Mouse (Mus musculus) frontal cortex, adult 2 months (tissue): ENCODE results near the gene Pip5k1b. TPM values are rescaled to one million over a fixed set of nuclear protein-coding genes. Genes with fewer than 3 reads are reported as not detected.

Experiments used
- DNase-seq, 2 experiments: peaks; one replicate each; pipeline ENCODE4 v3.0.0; 2022; ENCODE audit warnings: low spot score in 1 of 2; ENCODE audit errors: extremely low spot score in 1 of 2
- polyA plus RNA-seq: library from polyadenylated mRNA; depleted of rRNA; stranded (reverse); fragments of >200 nt; gene quantifications from 2 replicates; pipeline ENCODE4 v1.2.3, GENCODE M21; 2012

The Pip5k1b gene
- polyA plus RNA-seq, 1 experiment: 13.6 TPM

DNA sequence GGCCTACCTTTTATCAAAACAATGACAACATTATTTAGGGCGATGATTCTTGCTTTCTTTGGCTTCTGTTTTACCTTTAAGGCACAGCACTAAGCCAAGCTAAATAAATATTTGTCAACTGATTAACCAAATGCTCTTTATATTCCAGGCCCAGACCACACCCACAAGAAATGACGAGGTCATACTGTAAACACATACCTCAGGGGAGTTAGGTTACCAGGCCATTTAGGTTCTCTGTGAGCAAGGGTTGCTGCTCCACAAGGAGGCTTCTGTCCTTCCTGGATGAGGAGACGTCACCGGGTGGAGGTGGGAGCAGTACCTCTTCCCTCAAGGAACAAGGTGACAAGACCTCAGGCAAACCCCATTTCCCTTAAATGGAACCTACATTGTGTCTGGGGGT lies 128.4 kb downstream of the Pip5k1b start:
- DNase-seq: no peak

DNA sequence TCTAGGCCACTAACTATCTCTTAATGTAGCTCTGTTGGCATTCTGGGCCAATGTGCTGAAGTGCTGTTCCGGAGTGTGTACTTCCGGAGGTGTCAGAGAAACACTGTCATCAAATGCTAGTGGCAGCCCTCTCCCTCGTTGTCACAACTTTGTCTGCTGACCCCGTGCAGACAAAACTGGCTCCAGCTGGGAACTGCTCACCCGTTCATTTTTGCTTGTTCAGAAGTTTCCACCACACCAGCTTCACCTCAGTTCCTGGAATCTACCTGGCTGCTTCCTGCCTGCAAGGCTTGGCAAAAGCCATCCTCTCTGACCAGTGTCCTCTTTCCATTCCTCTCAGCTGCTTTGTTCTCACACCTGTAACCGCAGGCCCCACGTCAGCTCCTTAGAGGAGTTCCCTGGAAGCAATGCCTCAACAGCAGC lies 128.9 kb downstream of the Pip5k1b start:
- no peak for DNase-seq

DNA sequence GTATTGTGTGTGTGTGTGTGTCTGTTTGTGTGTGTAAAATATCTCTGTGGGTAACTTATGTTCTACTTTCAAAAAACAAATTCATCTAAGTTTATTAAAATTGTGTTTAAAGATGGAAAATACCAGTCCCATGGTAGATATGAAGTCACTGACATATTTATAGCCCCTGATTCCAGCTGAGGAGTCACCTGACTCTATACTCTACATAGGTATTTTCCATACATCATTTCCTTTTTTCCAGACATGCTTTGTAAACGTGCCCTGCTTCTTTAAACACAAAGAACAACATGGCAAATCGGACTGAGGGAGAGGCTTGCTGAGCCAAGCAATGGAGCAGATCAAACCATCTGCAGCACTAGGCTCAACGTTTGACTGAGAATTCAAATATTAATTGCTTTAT lies 137.6 kb downstream of the Pip5k1b start:
- no peak for DNase-seq

DNA sequence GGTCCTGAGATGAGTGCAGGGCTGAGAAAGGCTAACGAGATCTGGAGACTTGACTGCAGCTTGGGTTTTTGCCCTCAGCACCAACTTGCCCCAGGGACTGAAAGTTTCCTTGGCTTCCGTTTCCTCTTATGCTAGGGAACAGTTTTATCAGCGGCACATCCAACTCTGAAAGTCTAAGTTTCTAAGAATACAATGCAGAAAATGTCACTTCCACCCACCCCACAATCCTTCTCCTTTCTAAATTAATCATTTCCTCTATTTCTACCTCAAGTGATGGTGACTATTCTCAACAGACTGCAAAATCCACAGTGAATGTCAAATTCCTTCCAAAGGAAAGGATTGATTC lies 138.0 kb downstream of the Pip5k1b start:
- peak in 1 of 2 experiments; percentile 62 for DNase-seq

DNA sequence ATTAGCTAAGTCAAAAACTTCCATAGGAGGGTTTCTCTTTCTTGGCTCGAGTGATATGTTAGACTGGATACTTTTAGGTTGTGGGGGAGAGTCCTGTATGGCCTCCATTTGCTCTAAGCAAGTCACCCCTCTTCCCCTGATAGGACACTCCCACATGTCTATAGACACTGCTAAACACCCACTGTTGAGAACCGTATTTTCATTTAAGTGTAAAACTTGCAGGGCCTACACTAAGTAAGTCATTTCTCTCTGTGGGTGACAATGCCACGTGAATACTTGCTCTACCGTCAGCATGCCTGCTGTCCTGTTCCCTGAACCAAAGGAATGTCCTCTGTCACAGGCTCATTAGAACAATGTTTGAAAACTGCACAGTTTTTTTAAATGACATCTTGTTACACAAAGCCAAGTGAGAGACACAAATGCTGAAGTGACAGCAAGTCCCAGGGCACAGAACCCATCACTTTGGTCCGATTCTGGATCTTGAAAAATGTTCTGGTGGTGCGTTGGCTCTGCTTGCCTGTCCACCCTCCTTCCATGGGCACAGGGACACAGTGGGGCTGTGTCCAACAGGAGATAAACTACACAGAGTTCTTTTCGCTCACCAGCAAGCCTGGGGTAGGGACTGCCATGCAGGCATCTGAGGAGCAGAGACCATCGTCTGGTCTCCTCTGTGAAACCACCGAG lies 138.6 kb downstream of the Pip5k1b start:
- DNase-seq: peak in 1 of 2 experiments; percentile 15

DNA sequence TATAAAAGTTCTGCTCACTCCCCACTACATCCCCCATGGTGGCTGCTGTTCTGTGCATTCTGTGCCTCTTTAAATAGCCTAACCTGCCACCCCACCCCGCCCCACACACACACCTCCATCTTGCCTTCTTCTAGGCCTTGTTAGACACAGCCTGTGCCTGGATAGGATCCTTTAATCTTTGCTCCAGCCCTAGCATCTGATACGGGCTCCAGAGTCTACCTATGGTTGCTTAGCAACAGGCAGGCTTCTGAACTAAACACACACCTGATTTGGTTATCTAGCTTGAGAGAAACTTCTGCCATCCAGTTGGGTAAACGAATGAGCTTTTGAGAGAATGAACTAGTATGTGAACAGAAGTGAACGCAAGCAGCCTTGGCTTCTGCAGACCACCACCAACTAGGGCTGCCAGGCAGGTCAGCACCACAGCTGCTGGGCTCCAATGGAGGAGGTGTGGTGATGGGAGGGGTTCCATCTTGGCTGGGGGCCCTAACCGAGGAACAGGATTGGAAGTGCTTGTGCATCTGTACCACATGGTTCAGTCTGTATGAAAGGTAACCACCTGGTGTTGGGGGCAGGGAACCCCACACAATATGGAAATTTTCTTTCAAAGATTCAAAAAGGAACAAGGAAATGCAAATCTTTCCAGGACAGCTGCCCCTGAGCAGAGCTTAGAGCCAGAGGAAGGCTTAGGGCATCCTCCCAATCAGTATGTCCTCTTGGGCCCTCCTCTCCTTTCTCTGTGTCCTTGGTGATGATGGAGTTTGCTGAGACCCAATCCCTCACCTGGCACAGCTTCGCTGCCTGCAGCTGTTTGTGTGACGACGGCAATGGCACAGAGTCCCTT lies 139.7 kb downstream of the Pip5k1b start:
- no peak for DNase-seq

DNA sequence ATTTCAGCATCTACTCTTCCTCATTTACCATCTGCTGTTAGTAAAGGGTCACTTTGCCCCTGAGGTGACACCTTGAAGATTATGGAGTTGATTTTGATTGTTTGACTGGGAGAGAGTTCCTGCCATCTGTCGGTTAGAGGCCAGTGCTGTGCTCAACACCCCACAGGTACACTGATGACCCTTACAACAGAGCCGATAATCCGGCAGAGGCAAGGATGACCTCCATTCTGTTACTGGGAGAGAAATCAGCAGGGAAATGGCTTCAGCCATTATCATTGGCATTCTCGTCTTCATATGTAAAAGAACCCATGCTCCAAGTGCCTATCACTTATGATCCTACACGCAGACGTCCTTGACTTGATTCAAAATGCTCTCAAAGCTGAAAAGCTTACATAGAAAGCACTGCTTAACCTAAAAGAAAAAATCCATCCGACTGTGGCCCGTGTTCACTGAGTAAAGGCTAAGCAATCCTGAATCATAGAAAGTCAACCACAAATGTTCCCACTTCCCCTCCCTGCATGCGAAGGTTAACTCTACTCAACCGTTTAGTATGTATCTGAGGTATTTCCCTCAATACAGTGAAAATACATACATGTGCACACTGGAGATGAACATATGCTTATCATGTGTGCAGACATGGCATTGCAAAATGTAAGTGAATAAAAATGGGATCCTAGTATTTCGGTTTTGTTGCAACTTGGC lies 146.7 kb downstream of the Pip5k1b start:
- DNase-seq: no peak

DNA sequence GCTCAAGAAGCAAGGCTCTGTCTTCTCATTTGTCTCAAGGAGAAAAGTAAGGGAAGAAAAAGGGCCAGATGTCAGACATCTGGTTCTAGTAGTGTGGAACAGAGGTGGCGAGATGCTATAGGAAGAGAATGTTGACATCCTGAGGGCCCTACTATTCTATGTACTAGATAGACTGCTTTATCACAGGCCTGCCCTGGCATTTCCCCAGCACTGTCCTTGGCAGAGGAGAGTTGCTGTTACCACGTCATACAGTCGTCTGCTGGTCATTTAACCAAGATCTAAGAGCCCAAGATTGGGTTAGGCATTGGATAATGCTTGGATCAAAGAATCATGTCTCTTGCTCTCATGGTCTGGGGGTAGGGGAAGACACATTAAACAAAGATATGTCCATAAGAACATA lies 151.0 kb downstream of the Pip5k1b start:
- no peak for DNase-seq

DNA sequence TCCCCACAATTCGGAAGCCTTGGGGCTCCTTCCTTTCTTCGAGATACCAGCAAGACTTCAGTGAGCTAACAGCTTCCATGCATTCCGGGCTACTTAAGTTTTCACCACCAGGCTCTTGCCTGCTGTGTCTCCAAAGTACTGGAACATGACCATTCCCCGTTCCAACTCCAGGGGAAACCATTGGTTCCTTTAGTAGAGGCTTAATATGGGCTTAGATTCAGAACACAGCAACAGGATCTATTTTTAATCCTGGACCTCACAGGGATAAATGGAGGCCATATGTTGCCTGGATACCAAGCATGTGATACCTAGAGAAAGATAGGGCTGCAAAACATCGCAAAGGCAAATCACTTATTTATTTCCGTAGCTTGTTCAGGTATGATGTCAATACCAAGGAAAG lies 152.4 kb downstream of the Pip5k1b start:
- DNase-seq: no peak

DNA sequence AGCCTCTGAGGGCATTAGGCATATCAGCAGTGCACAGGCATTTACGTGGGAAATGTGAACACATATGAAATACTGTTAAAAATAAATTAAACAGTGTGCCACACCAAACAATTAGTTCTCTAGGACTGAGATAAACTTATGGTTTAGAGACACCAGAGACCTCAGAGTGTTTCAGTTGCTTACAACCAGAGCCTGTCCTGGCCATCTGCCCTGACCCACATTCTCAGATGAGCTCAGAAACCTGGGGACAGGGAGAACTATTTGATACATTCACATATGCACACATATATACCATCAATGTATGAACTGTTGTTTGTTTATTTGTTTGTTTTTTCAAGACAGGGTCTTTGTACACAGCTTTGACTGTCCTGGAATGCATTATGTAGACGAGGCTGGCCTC lies 161.8 kb downstream of the Pip5k1b start:
- no peak for DNase-seq

DNA sequence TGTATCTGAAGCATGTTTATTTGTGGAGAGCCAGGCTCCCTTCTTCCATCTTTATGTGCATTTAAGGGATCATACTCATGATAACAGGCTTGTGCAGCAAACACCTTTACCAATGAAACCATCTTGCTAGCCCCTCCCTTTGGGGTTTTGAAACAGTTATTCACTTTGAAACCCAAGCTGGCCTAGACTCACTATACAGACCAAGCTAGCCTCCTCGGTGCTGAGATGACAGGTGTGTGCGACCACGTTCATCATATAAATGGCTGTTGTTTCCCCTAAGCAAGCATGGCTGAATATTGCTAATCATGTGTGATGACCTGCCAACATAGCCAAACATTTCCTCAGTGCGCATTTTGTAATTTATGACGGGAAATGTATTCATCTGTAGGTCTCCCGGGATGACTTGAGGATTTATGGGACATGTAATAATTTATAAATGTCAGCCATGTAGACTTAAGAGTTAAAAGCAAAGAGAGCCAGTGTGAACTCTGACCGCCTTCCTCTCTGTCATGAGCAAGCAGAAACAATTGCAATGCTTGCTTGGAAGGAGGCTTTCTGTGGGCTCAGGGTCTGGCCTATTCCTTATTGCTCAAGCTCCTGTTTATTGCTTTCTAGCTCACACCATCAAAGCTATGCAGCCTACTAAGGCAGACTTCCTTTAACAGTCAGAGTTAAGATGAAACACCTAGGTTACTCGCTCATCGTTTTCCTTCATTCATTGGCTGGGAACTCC lies 164.0 kb downstream of the Pip5k1b start:
- DNase-seq: no peak

DNA sequence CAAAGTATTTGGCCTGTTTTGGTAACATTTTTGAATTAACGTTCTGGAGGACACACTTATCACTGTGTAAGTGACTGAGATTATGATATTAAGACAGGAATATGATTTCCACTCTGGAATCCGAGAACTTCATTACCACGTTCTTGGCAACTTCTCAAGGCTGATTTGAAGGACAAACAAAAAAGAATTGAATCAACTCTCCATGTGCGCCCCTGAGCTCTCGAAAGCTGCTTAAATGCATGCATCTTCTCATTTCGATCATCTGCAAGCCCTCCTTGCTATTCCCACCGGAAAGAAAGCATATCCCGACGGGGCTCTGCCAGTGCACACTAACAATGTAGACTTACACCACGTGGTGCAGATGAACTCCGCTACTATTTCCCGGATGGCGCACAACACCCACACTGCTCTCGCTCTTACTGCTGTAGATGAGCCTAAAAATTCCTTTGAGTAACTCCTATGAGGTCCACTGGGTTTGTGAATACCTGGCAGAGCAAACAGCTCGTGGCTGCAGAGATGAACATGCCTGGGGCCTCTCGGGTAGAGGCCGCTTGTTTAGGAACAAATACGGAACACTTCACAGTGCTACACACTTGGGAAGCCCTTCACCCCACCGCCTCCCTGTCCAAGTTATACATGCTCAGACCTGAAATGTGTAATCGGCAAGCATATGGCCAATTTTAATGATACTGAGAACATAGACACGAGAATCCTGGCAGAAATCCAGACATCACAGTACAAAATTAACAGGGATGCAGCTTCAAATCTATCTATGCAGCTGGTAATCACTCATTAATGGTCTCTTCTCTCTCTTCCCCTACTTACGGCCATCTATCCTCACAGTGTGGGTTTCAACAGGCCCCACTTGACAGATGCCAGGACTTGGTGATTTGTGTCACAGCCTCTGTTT lies 168.5 kb downstream of the Pip5k1b start:
- peak in 1 of 2 experiments; percentile 20 for DNase-seq

DNA sequence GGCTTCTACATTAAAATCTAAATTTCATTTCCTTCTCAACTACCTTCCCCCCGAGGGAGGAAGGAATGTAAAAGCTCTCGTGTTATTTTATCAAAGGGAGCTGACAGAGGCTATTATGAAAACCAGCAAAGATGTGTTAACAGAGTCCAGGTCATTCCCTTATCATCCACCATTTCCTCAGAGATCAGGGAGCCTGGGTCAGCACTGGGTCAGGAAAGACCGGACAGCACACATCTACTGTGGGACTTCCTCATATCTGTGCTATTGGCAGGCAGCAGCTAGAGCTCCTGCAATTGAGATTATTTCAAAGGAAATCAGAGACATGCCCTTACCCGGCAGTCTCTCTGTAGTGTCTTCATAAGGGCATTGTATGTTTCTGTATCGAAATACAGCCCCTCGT lies 177.2 kb downstream of the Pip5k1b start:
- DNase-seq: no peak

DNA sequence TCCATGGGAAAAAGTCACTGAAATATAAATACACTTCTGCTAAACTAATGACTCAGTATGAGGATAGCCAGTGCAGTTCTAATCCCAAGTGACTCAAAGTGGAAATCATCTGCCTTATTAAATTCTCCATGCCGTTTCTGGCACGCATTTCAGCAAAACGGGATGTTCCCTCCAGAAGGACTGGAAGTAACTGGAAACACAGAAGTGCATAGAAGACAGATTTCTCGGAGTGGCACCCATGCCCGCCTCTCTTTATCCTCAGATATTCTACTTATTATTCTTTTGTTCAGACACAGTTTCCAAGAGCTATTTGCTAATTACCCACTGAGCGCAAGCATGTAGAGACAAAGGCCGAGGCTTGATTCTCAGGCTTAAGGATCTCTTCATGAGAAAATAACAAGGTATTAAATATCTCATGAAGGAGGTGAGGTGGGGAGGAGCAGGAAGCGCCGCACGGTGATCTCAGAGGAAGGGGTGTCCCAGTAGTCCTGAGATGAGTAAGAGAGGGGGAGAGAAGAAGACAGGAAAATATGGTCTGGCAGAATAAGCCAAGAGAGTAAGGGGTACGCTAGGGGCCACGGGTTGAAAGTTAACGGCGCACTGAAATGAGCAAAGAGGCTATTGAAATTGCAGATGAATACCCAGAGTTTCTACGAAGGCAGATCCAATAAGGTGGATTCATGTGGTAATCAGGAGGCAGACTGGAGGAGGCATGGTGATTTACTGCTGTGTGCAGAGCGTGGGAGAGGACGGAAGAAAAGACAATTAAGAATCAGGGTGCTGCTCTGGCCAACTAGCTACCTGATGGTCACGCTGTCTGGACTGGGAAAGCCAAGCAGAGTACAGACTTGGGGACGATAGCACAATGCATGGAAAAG lies 183.7 kb downstream of the Pip5k1b start:
- DNase-seq: peak in 1 of 2 experiments; percentile 17

DNA sequence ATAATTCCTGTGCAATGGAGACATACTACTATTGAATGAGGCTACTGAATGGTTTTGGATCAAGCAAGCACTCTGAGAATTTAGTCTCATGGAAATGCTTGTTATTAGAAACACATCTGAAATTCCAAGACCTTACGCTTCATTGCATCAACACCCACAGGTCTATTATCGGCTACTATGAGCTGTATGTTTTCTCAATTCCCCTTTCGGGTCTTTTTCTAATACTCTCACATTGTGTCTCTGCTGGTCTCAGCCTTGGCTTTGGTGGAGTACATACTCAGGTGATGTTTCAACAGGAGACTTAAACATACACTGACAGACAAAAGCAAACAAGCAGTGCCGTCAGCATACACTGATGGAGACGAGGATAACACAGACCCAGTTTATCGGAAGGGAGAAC lies 187.3 kb downstream of the Pip5k1b start:
- no peak for DNase-seq

DNA sequence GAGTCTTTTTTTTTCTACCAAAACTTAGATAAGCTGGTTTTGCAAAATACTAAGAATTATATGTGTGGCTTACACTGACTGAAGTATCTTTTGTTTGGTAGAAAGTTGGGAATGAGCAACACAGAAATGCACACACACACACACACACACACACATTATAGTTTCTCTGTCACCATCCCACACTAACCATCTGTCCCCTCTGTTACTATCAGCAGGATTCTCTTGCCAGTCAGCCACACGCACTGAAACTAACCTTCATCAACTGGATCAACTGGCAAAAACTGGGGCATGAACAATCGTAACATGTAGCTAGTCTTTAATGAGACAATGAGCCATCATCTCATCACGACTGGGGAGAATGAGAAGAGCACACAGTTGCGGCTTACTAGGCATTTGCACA lies 187.9 kb downstream of the Pip5k1b start:
- DNase-seq: peak in 1 of 2 experiments; percentile 53

DNA sequence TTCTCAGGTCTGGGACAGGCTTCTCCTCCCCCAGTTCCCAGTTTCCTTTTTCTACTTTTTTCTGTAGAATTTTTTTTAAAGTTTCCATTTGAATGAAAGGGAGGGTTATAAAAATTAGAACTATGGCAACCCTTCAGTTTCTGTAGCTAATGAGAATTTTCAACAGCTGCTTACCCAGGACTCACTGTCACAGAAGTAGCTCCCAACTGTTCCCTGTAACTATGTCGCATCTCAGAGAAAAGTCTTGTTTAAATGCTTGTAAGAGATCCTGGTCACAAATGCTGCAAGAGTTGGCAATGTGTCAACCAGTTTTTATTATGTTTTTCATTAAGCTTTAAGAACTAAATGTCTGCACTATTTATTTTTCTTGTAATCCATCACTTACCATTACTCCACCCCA lies 188.9 kb downstream of the Pip5k1b start:
- no peak for DNase-seq

DNA sequence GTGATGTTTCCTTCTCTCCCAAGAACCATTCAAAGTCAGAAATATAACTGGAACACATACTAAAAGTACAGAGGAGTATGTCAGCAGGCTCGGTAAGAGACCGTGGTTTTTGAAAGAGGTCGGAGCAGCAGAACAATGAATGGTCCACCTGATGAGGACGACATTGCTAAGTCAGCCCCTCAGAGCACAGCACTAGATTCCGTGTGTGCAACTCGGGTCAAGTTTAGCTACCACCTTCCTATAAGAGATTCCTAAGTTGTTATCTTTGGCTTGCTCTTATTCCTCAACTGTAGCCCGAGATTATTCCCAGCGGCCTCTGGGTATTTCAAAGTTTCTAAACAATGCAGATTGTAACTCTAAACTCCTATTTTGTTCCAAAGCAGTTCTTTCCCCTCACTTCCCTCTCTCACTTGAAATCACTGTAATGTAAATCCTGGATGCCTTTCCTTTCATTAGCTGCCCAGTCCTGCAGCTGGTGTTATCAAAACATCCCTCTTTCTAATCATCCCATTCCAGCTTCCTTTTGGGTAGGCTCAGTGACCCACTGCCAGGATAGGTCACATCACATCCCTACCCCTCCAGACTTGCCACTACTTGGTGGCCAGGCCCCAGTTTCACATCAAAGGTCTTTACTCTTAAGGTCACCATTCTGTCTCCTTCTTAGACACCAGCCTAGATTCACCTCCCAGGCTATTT lies 192.9 kb downstream of the Pip5k1b start:
- no peak for DNase-seq
